In the genomic region with DNA sequence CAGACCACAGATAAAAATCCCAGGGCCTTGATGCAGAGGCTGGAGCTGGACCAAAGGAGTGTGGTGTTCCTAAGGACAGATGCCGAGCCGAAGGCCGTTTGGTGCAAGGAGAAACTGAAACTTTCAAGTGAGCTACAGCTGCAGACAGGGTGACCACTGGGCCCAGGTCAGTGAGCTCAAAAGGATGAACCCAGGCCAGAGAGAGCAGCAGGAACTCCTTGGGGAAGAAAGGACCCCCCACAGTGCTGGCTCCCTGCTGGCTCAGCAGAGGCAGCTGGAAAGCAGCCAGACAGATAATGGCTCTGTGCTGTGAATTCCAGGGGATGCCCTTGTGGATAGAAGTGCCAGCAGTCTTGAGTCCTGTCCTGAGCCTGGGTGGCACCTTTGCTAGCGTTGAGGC, we compare ENCODE assay signal across 10 mouse cellular contexts. TPM values are rescaled to one million over a fixed set of nuclear protein-coding genes. Genes with fewer than 3 reads are reported as not detected.
DNase-seq lines count a peak whose midpoint lies in the region; ATAC-seq and TF ChIP-seq lines count a peak whose summit lies in the region.
"Had no signal": no experiment of that assay in that cellular context is flagged by ENCODE, and none has a peak within 500 bp of the region (broad histone marks: within the 10 kb centered on the region; RNA-seq: fewer than 3 reads in every experiment).

No protein-coding gene starts in this region.

- H3K27ac ChIP-seq in hindbrain, embryonic 10.5 days: 0 out of 2 replicates have a peak overlapping the region, but pooled peaks have one; percentile 29
- H3K27ac ChIP-seq in hindbrain, postnatal 0 days: no peak overlapping the region
- peak overlapping the region; percentile 60 for H3K27ac ChIP-seq in intestine, embryonic 16.5 days (ENCODE audit: low read length)
- no peak overlapping the region for H3K27ac ChIP-seq in thymus, adult 2 months (ENCODE audit: control insufficient read depth, insufficient read depth, low read length)
- H3K27ac ChIP-seq: neural tube, embryonic 13.5 days had no signal

- no peak for DNase-seq in hindbrain, embryonic 10.5 days (ENCODE audit: low spot score)
- DNase-seq in hindbrain, postnatal 0 days (ENCODE audit: low spot score): no peak
- DNase-seq in ZHBTc4 (ENCODE audit: low read depth, low spot score): peak; percentile 56
- peak; percentile 41 to 55 for DNase-seq in lung, postnatal 4 days
- no peak for DNase-seq in c-Kit-positive CD71-positive TER-119-positive erythroid progenitor cells, embryonic 14.5 days (ENCODE audit: low spot score)
- no peak for DNase-seq in thymus, adult 2 months
- DNase-seq in cerebellum, postnatal 36 days: no peak

- TF ChIP-seq CTCF in hindbrain, postnatal 0 days (IDR thresholded peaks at IDR 0.05; ENCODE audit: low read depth): no peak
- no peak for TF ChIP-seq CTCF in thymus, adult 2 months (IDR thresholded peaks at IDR 0.05; ENCODE audit: borderline replicate concordance, control insufficient read depth, extremely low read depth, insufficient read depth, low read length, poor library complexity)

- H3K9me3 ChIP-seq in hindbrain, embryonic 10.5 days: no peaks in the 10 kb centered on the region
- no peaks in the 10 kb centered on the region for H3K9me3 ChIP-seq in hindbrain, postnatal 0 days (ENCODE audit: low read length)
- H3K9me3 ChIP-seq in intestine, embryonic 16.5 days (ENCODE audit: control insufficient read depth, low read length): no peaks in the 10 kb centered on the region
- H3K9me3 ChIP-seq: neural tube, embryonic 13.5 days had no signal

- no peak for ATAC-seq in hindbrain, postnatal 0 days
- ATAC-seq in intestine, embryonic 16.5 days: no peak

- H3K4me1 ChIP-seq in hindbrain, embryonic 10.5 days (replicated peaks): peaks cover 43% of the 10 kb centered on the region
- peaks cover 8% of the 10 kb centered on the region for H3K4me1 ChIP-seq in hindbrain, postnatal 0 days (ENCODE audit: insufficient read depth, low read length)
- H3K4me1 ChIP-seq in intestine, embryonic 16.5 days (ENCODE audit: control insufficient read depth, insufficient read depth, low read length): peaks cover 26% of the 10 kb centered on the region
- H3K4me1 ChIP-seq in thymus, adult 2 months (replicated peaks; ENCODE audit: control insufficient read depth, insufficient read depth, low read length): peaks cover 13% of the 10 kb centered on the region

- no peak overlapping the region for H3K9ac ChIP-seq in hindbrain, postnatal 0 days (replicated peaks; ENCODE audit: low read length)
- no peak overlapping the region for H3K9ac ChIP-seq in intestine, embryonic 16.5 days (ENCODE audit: low read depth, low read length)
- H3K9ac ChIP-seq: neural tube, embryonic 13.5 days had no signal

- no peak overlapping the region for H3K4me2 ChIP-seq in hindbrain, postnatal 0 days (ENCODE audit: low read depth, low read length)
- peak overlapping the region; percentile 7; the same call in 1 of the 2 replicates for H3K4me2 ChIP-seq in intestine, embryonic 16.5 days (ENCODE audit: low read depth, low read length)
- H3K4me2 ChIP-seq: neural tube, embryonic 13.5 days had no signal

- H3K4me3 ChIP-seq in hindbrain, embryonic 10.5 days: no peak overlapping the region
- no peak overlapping the region for H3K4me3 ChIP-seq in hindbrain, postnatal 0 days (ENCODE audit: low read length)
- no peak overlapping the region for H3K4me3 ChIP-seq in intestine, embryonic 16.5 days (ENCODE audit: low read length)
- no peak overlapping the region for H3K4me3 ChIP-seq in thymus, adult 2 months (ENCODE audit: control insufficient read depth, insufficient read depth, low read length)
- H3K4me3 ChIP-seq: neural tube, embryonic 13.5 days had no signal

- WGBS in hindbrain, embryonic 10.5 days: 53% methylated on average over 4 of the region's 4 CpGs
- 66% methylated on average over 4 of the region's 4 CpGs for WGBS in hindbrain, postnatal 0 days
- WGBS in intestine, embryonic 16.5 days: 46% methylated on average over 4 of the region's 4 CpGs
- 94% methylated on average over 4 of the region's 4 CpGs for WGBS in thymus, adult 2 months

- H3K27me3 ChIP-seq in hindbrain, embryonic 10.5 days (ENCODE audit: insufficient read depth, poor library complexity, severe bottlenecking): peaks cover 54% of the 10 kb centered on the region
- H3K27me3 ChIP-seq in hindbrain, postnatal 0 days (ENCODE audit: insufficient read depth, low read length): 0 out of 2 replicates have a peak, but pooled peaks cover 3% of the 10 kb centered on the region
- H3K27me3 ChIP-seq in intestine, embryonic 16.5 days (replicated peaks; ENCODE audit: control insufficient read depth, insufficient read depth, low read length): no peaks in the 10 kb centered on the region
- H3K27me3 ChIP-seq in thymus, adult 2 months (ENCODE audit: control insufficient read depth, insufficient read depth, low read length): no peaks in the 10 kb centered on the region; the same call in 1 of the 2 replicates
- H3K27me3 ChIP-seq: CH12.LX had no signal

- no peaks in the 10 kb centered on the region for H3K36me3 ChIP-seq in hindbrain, embryonic 10.5 days
- H3K36me3 ChIP-seq in hindbrain, postnatal 0 days (ENCODE audit: insufficient read depth, low read length): no peaks in the 10 kb centered on the region
- H3K36me3 ChIP-seq in intestine, embryonic 16.5 days (ENCODE audit: control insufficient read depth, insufficient read depth, low read length): no peaks in the 10 kb centered on the region
- H3K36me3 ChIP-seq in thymus, adult 2 months (ENCODE audit: control insufficient read depth, insufficient read depth, low read length): no peaks in the 10 kb centered on the region
- H3K36me3 ChIP-seq: neural tube, embryonic 13.5 days had no signal

- no peak for TF ChIP-seq POLR2A in thymus, adult 2 months (IDR thresholded peaks at IDR 0.05; ENCODE audit: control insufficient read depth, extremely low read depth, insufficient read depth, low read length, poor library complexity)

RNA-seq across cellular contexts. Expression of a gene that starts 3.7 kb away (rescaled TPM):
- polyA plus RNA-seq in hindbrain, embryonic 10.5 days (2016; fragmentation: Nextera tagmentation; extraction: Ambion mirVana): 0.27 and 1.0 TPM in 2 replicates
- total RNA-seq in hindbrain, postnatal 0 days (2014; rRNA removed): 0.65 and 0.84 TPM in 2 replicates
- polyA plus RNA-seq in hindbrain, postnatal 0 days (2015; fragmentation: Nextera tagmentation; extraction: Ambion mirVana): 0.82 and 0.98 TPM in 2 replicates
- 16.0 and 16.8 TPM in 2 replicates for polyA plus RNA-seq in intestine, embryonic 16.5 days (2015; fragmentation: Nextera tagmentation; extraction: Ambion mirVana)
- polyA plus RNA-seq in thymus, adult 2 months (2012; rRNA removed): 2.9 and 3.4 TPM in 2 replicates

Comparison
In these comparisons a context has a peak if more than half of its experiments do, and no peak if none do; other contexts are left out.
1. H3K27ac ChIP-seq: peak in hindbrain, embryonic 10.5 days (single experiment) and intestine, embryonic 16.5 days (single experiment); none in hindbrain, postnatal 0 days (single experiment) and thymus, adult 2 months (single experiment).
2. DNase-seq: peak in ZHBTc4 (single experiment) and lung, postnatal 4 days (2 of 2); none in hindbrain, embryonic 10.5 days (single experiment), hindbrain, postnatal 0 days (single experiment), c-Kit-positive CD71-positive TER-119-positive erythroid progenitor cells, embryonic 14.5 days (single experiment), thymus, adult 2 months (single experiment) and cerebellum, postnatal 36 days (0 of 2).